Mouse (Mus musculus): ENCODE measurements at regions not wholly inside any gene's neighbourhood (a gene's known extent, or its start where the extent isn't known, plus 50 kb on each side); places are given as distances from the start of the nearest gene placed in this dataset.

DNA sequence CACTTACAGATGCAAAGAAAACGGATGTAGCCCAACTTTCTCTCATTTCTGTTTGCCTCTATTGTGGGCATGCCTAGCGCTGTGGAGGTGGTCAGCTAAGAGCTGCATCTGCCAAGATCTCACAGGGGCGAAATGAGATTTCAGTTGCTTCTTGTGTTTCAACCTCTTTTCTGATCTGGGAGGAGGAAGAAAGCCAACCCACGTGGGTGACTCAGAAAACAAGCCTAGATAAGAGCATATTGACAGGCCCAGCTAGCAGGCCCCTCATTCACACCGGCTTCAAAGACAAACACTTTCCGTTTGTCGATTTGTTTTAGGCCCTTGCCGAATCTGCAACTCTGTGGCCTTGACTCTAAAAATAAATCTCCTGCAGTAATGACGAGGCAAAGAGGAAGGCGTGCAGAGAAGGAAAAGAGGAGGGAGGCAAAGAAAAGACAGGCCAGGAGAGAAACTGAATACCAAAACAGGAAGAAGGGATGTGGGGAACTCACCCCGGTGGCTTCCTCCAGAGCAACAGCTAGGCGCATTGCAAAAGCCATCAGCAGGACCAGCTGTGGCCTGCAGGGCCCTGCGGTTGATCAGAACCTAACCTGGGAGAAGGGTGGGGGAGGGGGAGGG, 407.1 kb downstream of the Bcor start:
- 46% methylated on average over 13 of the region's 13 CpGs for WGBS
- Histone ChIP-seq H3K9me3 (replicated peaks; ENCODE audit: control insufficient read depth, low read length) (no peaks in the 10 kb centered on the region), H3K4me2 (ENCODE audit: low read length) (no peak overlapping the region), H3K27ac (ENCODE audit: low read depth, low read length) (no peak overlapping the region), H3K36me3 (ENCODE audit: control insufficient read depth, insufficient read depth, low read length) (no peaks in the 10 kb centered on the region), H3K4me1 (ENCODE audit: control insufficient read depth, insufficient read depth, low read length) (no peaks in the 10 kb centered on the region), H3K27me3 (replicated peaks; ENCODE audit: control insufficient read depth, insufficient read depth, low read length) (no peaks in the 10 kb centered on the region), H3K9ac (ENCODE audit: low read length) (no peak overlapping the region), H3K4me3 (ENCODE audit: low read depth, low read length) (no peak overlapping the region)
- DNase-seq (ENCODE audit: low spot score) (no peak), ATAC-seq (no peak)

DNA sequence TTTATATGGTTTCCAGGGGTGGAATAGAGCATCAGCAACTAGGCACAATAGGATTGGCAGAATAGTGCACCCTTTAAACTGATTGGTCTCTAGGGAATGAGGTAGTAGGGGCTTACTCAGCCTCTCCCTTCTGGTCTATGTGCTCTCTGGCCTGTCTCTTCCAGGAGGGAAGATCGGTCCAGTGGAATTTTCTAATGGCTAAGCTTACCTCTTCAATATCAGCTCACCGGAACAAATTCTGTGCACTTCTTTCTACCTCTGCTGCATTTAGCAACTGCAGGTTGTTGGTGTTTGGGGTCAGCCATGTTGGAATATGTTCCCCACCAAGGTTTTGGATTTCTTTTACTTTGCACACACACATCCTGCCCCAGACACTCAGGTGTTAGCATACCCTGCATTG, 405.1 kb downstream of the Bcor start:
- DNase-seq (ENCODE audit: low spot score) = no peak

DNA sequence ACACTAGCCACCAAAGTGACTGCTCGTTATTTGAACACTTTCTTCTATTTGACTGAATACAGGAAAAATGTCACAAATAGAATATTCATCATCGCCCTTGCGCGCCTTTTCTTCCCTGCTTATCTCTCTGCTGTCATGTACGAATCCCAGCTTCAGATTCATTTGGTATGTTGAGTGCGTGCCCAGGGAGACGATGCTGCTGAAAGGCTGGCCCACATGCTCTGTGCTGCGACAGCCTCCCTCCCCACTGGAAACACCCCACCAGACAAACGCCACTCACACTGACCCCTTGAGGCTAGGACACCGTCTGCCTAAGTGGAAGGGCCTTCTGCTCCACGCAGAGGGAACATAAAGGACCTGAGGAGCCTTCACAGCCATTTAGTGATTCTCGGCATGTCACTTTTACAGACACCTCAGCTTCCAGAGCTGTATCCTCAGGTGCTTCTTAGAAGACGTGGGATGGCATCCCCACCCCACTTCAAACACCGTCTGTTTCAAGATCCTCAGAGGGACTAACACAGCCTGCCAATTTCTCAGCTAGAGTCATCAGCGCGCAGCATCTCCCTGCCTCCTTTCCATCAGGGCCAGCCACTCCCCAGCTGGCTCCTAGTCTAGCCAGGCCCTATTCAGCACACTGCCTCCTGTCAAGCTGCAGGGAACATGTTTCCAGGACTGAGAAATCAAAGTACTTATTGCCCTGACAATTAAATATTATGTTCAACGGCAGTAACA, 396.6 kb downstream of the Bcor start:
- no peak overlapping the region for H3K9ac ChIP-seq (ENCODE audit: low read length)
- no peak overlapping the region for H3K4me3 ChIP-seq (ENCODE audit: low read depth, low read length)
- ATAC-seq (peak; percentile 57; the same call in 1 of the 2 replicates), DNase-seq (ENCODE audit: low spot score) (peak; percentile 45)
- H3K4me2 ChIP-seq (ENCODE audit: low read length) = no peak overlapping the region
- 73% methylated on average over 17 of the region's 17 CpGs for WGBS
- no peaks in the 10 kb centered on the region for H3K9me3 ChIP-seq (replicated peaks; ENCODE audit: control insufficient read depth, low read length)
- H3K36me3 ChIP-seq (ENCODE audit: control insufficient read depth, insufficient read depth, low read length) = no peaks in the 10 kb centered on the region
- no peaks in the 10 kb centered on the region for H3K4me1 ChIP-seq (ENCODE audit: control insufficient read depth, insufficient read depth, low read length)
- no peaks in the 10 kb centered on the region for H3K27me3 ChIP-seq (replicated peaks; ENCODE audit: control insufficient read depth, insufficient read depth, low read length)
- H3K27ac ChIP-seq (ENCODE audit: low read depth, low read length) = no peak overlapping the region

More for the DNA sequence above, 405.1 kb downstream of the Bcor start:
- H3K9ac ChIP-seq (ENCODE audit: low read length) = no peak overlapping the region
- no peak overlapping the region for H3K4me2 ChIP-seq (ENCODE audit: low read length)
- 95% methylated on average over 2 of the region's 2 CpGs for WGBS
- H3K27me3 ChIP-seq (replicated peaks; ENCODE audit: control insufficient read depth, insufficient read depth, low read length) = no peaks in the 10 kb centered on the region
- ATAC-seq = no peak
- no peaks in the 10 kb centered on the region for H3K9me3 ChIP-seq (replicated peaks; ENCODE audit: control insufficient read depth, low read length)
- no peak overlapping the region for H3K27ac ChIP-seq (ENCODE audit: low read depth, low read length)
- H3K4me3 ChIP-seq (ENCODE audit: low read depth, low read length) = no peak overlapping the region
- no peaks in the 10 kb centered on the region for H3K4me1 ChIP-seq (ENCODE audit: control insufficient read depth, insufficient read depth, low read length)
- H3K36me3 ChIP-seq (ENCODE audit: control insufficient read depth, insufficient read depth, low read length) = no peaks in the 10 kb centered on the region

DNA sequence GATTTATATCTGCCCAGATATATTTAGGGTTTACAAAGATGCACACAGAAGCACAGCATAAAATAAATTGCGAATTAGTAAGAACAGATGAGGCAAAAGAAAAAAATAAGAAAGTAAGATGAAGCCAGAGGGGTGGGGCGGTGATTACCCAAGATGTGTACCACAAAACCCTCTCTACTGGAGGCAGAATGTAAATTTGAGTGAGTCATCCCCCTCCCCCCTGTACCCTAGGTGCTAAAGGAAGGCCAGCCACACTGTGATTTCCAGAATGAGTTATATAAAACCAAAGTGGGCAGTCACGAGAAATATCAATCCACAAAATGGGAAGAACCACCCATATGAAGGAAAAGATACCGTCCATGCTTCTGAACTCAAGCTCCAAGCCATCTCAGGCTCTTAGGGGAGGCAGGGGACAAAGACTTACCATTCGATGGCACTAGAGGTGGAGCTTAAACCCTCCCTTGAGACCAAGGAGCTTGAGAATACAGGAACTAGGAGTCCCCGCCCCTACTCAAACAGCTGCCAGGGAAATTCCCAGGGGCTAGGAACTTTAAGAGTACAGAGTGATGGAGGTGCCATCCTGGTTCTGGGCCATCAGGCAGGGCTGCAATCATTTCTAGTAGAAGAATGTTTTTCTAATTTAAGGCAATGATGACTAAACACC, 383.8 kb downstream of the Bcor start:
- Histone ChIP-seq H3K9ac (ENCODE audit: low read length) (no peak overlapping the region), H3K4me2 (ENCODE audit: low read length) (no peak overlapping the region), H3K4me1 (ENCODE audit: control insufficient read depth, insufficient read depth, low read length) (no peaks in the 10 kb centered on the region), H3K4me3 (ENCODE audit: low read depth, low read length) (no peak overlapping the region), H3K36me3 (ENCODE audit: control insufficient read depth, insufficient read depth, low read length) (no peaks in the 10 kb centered on the region), H3K27ac (ENCODE audit: low read depth, low read length) (no peak overlapping the region), H3K9me3 (replicated peaks; ENCODE audit: control insufficient read depth, low read length) (no peaks in the 10 kb centered on the region), H3K27me3 (replicated peaks; ENCODE audit: control insufficient read depth, insufficient read depth, low read length) (no peaks in the 10 kb centered on the region)
- DNase-seq (ENCODE audit: low spot score) = no peak
- ATAC-seq = no peak
- 69% methylated on average over 6 of the region's 6 CpGs for WGBS

DNA sequence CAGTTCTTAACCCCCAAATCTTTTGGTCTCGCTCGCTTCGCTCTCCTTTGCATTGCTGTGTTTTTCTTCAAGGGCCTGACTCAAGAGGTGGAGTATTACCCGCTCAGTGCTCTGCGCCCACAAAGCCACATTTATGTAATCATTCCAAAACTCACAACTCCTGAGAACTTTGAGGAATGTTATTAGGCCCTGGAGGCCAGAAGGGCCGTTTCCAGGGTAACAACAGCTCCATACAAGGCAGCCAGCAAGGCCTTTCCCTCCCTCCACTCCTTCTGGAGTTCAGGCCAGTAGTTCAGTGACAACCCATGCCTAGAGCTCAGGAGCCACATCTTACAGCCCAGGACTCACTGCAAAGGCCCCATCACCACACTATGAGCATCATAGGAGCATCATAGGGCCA, 365.1 kb downstream of the Bcor start:
- Histone ChIP-seq H3K4me1 (ENCODE audit: control insufficient read depth, insufficient read depth, low read length) (peaks cover 3% of the 10 kb centered on the region; the same call in 1 of the 2 replicates), H3K9me3 (replicated peaks; ENCODE audit: control insufficient read depth, low read length) (no peaks in the 10 kb centered on the region), H3K9ac (ENCODE audit: low read length) (no peak overlapping the region), H3K27ac (ENCODE audit: low read depth, low read length) (no peak overlapping the region), H3K4me2 (ENCODE audit: low read length) (no peak overlapping the region), H3K27me3 (replicated peaks; ENCODE audit: control insufficient read depth, insufficient read depth, low read length) (no peaks in the 10 kb centered on the region), H3K4me3 (ENCODE audit: low read depth, low read length) (no peak overlapping the region), H3K36me3 (ENCODE audit: control insufficient read depth, insufficient read depth, low read length) (no peaks in the 10 kb centered on the region)
- DNase-seq (ENCODE audit: low spot score) (no peak), ATAC-seq (no peak)
- WGBS = 82% methylated on average over 6 of the region's 6 CpGs

DNA sequence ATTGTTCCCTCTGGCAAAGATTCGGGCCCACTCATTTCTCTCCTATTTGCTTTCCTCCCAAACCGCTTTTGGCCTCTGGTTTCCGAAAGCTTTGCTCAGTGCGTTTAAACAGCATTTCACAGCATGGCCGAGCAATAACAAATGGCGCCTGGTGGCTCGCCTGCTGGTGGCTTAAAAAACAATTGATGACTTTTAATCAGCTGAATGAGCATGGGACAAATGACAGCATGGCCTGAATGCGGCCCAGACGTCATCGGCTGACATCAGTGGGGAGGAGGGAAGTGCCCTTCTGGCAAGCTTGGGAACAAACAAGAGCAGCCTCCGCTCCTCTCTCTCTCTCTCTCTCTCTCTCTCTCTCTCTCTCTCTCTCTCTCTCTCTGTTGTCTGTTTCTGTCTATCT, 362.3 kb downstream of the Bcor start:
- Histone ChIP-seq H3K27ac (ENCODE audit: low read depth, low read length) (peak overlapping the region; percentile 54; the same call in 1 of the 2 replicates), H3K4me1 (ENCODE audit: control insufficient read depth, insufficient read depth, low read length) (peaks cover 5% of the 10 kb centered on the region), H3K27me3 (replicated peaks; ENCODE audit: control insufficient read depth, insufficient read depth, low read length) (no peaks in the 10 kb centered on the region), H3K36me3 (ENCODE audit: control insufficient read depth, insufficient read depth, low read length) (no peaks in the 10 kb centered on the region), H3K9me3 (replicated peaks; ENCODE audit: control insufficient read depth, low read length) (no peaks in the 10 kb centered on the region), H3K4me3 (ENCODE audit: low read depth, low read length) (no peak overlapping the region), H3K9ac (ENCODE audit: low read length) (no peak overlapping the region), H3K4me2 (ENCODE audit: low read length) (no peak overlapping the region)
- 27% methylated on average over 11 of the region's 11 CpGs for WGBS
- DNase-seq (ENCODE audit: low spot score) (peak; percentile 74), ATAC-seq (peak; percentile 57)

DNA sequence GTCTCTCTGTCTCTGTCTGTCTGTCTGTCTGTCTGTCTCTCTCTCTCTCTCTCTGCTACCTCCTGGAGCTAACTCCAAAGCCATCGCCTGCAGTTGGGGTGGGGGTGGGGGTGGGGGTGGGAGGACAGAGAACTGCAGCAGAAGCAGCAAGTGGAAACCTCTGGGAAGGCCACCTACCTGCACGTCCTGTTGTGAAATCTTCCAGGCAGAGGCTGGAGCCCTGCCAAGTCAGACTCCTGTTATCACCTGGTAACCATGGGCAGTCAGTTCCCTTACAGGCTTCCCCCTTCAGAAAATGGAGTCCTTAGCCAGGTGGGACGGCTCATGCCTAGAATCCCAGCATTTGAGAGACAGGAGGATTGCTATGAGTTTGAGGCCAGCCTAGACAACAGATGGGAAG, 361.8 kb downstream of the Bcor start:
- no peaks in the 10 kb centered on the region for H3K36me3 ChIP-seq (ENCODE audit: control insufficient read depth, insufficient read depth, low read length)
- H3K9me3 ChIP-seq (replicated peaks; ENCODE audit: control insufficient read depth, low read length) = no peaks in the 10 kb centered on the region
- DNase-seq (ENCODE audit: low spot score) = peak; percentile 34
- no peak overlapping the region for H3K4me3 ChIP-seq (ENCODE audit: low read depth, low read length)
- peaks cover 9% of the 10 kb centered on the region for H3K4me1 ChIP-seq (ENCODE audit: control insufficient read depth, insufficient read depth, low read length)
- no peak overlapping the region for H3K9ac ChIP-seq (ENCODE audit: low read length)
- H3K27ac ChIP-seq (ENCODE audit: low read depth, low read length) = no peak overlapping the region
- H3K4me2 ChIP-seq (ENCODE audit: low read length) = no peak overlapping the region
- ATAC-seq = no peak
- H3K27me3 ChIP-seq (replicated peaks; ENCODE audit: control insufficient read depth, insufficient read depth, low read length) = no peaks in the 10 kb centered on the region
- 21% methylated on average over 3 of the region's 3 CpGs for WGBS

DNA sequence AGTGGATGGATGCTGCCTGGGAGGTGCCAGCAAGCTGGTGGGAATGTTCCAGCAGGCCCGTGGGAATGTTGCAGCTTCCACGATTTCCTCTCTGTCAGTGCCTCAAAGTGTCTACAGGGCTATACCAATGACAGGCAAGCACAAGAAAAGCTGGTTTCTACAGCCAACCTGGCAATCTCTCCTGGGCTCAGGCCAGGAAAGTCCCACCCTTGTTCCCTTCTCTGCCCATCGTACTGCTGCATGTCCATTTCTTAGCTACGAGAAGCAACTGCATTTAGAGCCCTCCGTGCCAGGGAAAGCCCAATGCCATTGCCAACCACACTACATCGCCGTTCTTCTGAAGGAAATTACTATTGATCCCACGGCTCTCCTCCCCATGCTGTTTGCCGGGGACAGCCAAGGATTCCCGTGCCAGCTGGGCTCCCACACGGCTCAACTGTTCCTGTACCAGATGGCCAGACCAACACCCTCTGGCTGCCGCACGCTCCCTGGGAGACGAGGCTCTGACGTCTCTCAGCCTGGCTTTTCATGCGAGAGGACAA, 359.7 kb downstream of the Bcor start:
- Histone ChIP-seq H3K27ac (ENCODE audit: low read depth, low read length) (peak overlapping the region; percentile 64; the same call in 1 of the 2 replicates), H3K4me3 (ENCODE audit: low read depth, low read length) (no peak overlapping the region), H3K27me3 (replicated peaks; ENCODE audit: control insufficient read depth, insufficient read depth, low read length) (no peaks in the 10 kb centered on the region), H3K4me2 (ENCODE audit: low read length) (no peak overlapping the region), H3K4me1 (ENCODE audit: control insufficient read depth, insufficient read depth, low read length) (peaks cover 10% of the 10 kb centered on the region), H3K36me3 (ENCODE audit: control insufficient read depth, insufficient read depth, low read length) (no peaks in the 10 kb centered on the region), H3K9me3 (replicated peaks; ENCODE audit: control insufficient read depth, low read length) (no peaks in the 10 kb centered on the region), H3K9ac (ENCODE audit: low read length) (no peak overlapping the region)
- 61% methylated on average over 16 of the region's 16 CpGs for WGBS
- ATAC-seq (peak; percentile 66), DNase-seq (ENCODE audit: low spot score) (peak; percentile 71)

Data from forebrain, embryonic 14.5 days (tissue).